Mouse (Mus musculus): ENCODE measurements around the gene Rgp1. TPM values are rescaled to one million over a fixed set of nuclear protein-coding genes. Genes with fewer than 3 reads are reported as not detected.
"Not testable (repeated sequence)": the region's sequence is repeated elsewhere in the genome, so short reads cannot be mapped to it uniquely, and the experiment has no call there.

Rgp1 gene
- polyA plus RNA-seq, 1 experiment from 2014 or later, result 25.2 TPM

- no peak for ATAC-seq (ENCODE audit: low FRiP score)
- H3K4me3 ChIP-seq (ENCODE audit: low read depth, low read length), result no peak within 1 kb of the TSS
- DNase-seq (ENCODE audit: low spot score, missing footprints), result no peak
- H3K9me3 ChIP-seq (ENCODE audit: control insufficient read depth, low read length), result no peaks in the 10 kb centered on the region
- H3K4me2 ChIP-seq, result no peak within 1 kb of the TSS
- H3K9ac ChIP-seq (ENCODE audit: low read length), result no peak within 1 kb of the TSS
- WGBS, result 66% methylated on average over 12 of the region's 12 CpGs
- peaks cover 2% of the 10 kb centered on the region for H3K4me1 ChIP-seq (ENCODE audit: control insufficient read depth, insufficient read depth, low read length)
- peaks cover 7% of the 10 kb centered on the region for H3K36me3 ChIP-seq (ENCODE audit: control insufficient read depth, insufficient read depth, low read length)
- no peaks in the 10 kb centered on the region for H3K27me3 ChIP-seq (ENCODE audit: control insufficient read depth, insufficient read depth, low read length)
- no peak within 1 kb of the TSS for H3K27ac ChIP-seq (ENCODE audit: low read depth, low read length)
Measured at GRCm38 (mm10) chr4:43584444-43585416, 6.2 kb downstream of the Rgp1 start, which contains the start of gene Msmp. Gene Msmp, minus strand, starts transcription at chr4:43584494.

- Histone ChIP-seq H3K9me3 (ENCODE audit: control insufficient read depth, low read length) (no peaks in the 10 kb centered on the region), H3K4me1 (ENCODE audit: control insufficient read depth, insufficient read depth, low read length) (no peaks in the 10 kb centered on the region), H3K4me3 (ENCODE audit: low read depth, low read length) (no peak overlapping the region), H3K9ac (ENCODE audit: low read length) (no peak overlapping the region), H3K27me3 (ENCODE audit: control insufficient read depth, insufficient read depth, low read length) (no peaks in the 10 kb centered on the region), H3K27ac (ENCODE audit: low read depth, low read length) (no peak overlapping the region), H3K36me3 (ENCODE audit: control insufficient read depth, insufficient read depth, low read length) (peaks cover 7% of the 10 kb centered on the region), H3K4me2 (no peak overlapping the region)
- 66% methylated on average over 10 of the region's 10 CpGs for WGBS
- ATAC-seq (ENCODE audit: low FRiP score), result no peak
- peak; percentile 6 for DNase-seq (ENCODE audit: low spot score, missing footprints)
Measured at GRCm38 (mm10) chr4:43585682-43586081, 7.2 kb downstream of the Rgp1 start.

DNA sequence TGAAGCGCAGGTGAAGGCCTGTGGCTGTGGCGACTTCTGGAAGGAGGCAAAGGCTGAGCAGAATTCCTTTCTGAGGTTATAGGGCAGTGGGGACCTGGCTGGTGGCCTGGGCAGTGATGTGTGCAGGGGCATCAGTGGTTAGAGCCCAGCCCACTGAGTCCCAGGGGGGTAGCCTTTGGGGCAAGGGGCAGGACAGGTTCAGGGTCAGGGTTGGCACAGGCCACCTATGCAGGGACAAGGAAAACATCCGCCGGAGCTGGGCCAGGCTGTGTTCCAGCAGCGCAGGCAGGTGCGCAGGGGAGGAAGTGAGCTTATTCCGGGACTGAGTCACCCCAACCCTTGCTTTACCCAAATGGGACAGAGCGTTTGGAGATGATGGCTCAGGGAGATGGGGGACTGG, 7.9 kb downstream of the Rgp1 start:
- Histone ChIP-seq H3K27ac (ENCODE audit: low read depth, low read length) (no peak overlapping the region), H3K4me2 (no peak overlapping the region), H3K36me3 (ENCODE audit: control insufficient read depth, insufficient read depth, low read length) (peaks cover 7% of the 10 kb centered on the region), H3K4me3 (ENCODE audit: low read depth, low read length) (no peak overlapping the region), H3K9me3 (ENCODE audit: control insufficient read depth, low read length) (no peaks in the 10 kb centered on the region), H3K4me1 (ENCODE audit: control insufficient read depth, insufficient read depth, low read length) (no peaks in the 10 kb centered on the region), H3K27me3 (ENCODE audit: control insufficient read depth, insufficient read depth, low read length) (no peaks in the 10 kb centered on the region), H3K9ac (ENCODE audit: low read length) (no peak overlapping the region)
- DNase-seq (ENCODE audit: low spot score, missing footprints), result no peak
- no peak for ATAC-seq (ENCODE audit: low FRiP score)
- 69% methylated on average over 8 of the region's 8 CpGs for WGBS

- H3K4me3 ChIP-seq (ENCODE audit: low read depth, low read length), result no peak overlapping the region
- H3K4me2 ChIP-seq, result no peak overlapping the region
- no peak overlapping the region for H3K9ac ChIP-seq (ENCODE audit: low read length)
- peak; percentile 65 for DNase-seq (ENCODE audit: low spot score, missing footprints)
- WGBS, result 70% methylated on average over 7 of the region's 7 CpGs
- ATAC-seq (ENCODE audit: low FRiP score), result no peak
- H3K27ac ChIP-seq (ENCODE audit: low read depth, low read length), result no peak overlapping the region
- peaks cover 7% of the 10 kb centered on the region for H3K36me3 ChIP-seq (ENCODE audit: control insufficient read depth, insufficient read depth, low read length)
- no peaks in the 10 kb centered on the region for H3K27me3 ChIP-seq (ENCODE audit: control insufficient read depth, insufficient read depth, low read length)
- no peaks in the 10 kb centered on the region for H3K4me1 ChIP-seq (ENCODE audit: control insufficient read depth, insufficient read depth, low read length)
- no peaks in the 10 kb centered on the region for H3K9me3 ChIP-seq (ENCODE audit: control insufficient read depth, low read length)
Measured at GRCm38 (mm10) chr4:43587681-43588080, 9.2 kb downstream of the Rgp1 start.

DNA sequence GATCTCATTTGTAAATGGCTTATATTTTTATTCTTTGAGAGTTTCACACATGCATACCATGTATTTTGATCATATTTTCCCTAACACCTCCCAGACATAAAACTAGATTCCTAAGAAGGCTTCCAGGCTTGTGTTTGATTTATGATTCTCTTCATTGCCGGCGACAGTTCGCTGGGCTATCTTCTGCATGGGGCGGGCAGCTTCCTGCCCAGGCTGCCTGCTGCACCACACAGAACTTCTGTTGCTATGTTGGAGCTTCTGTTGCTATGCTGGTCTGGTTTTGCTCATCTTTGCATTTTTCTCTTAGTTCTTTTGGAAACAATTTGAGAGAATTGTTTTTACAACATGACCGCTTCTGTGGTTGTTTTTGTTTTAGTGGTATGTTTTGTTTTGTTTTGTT, 13.0 kb downstream of the Rgp1 start:
- Histone ChIP-seq H3K27ac (ENCODE audit: low read depth, low read length) (no peak overlapping the region), H3K4me2 (no peak overlapping the region), H3K9me3 (ENCODE audit: control insufficient read depth, low read length) (no peaks in the 10 kb centered on the region), H3K36me3 (ENCODE audit: control insufficient read depth, insufficient read depth, low read length) (no peaks in the 10 kb centered on the region), H3K4me3 (ENCODE audit: low read depth, low read length) (no peak overlapping the region), H3K27me3 (ENCODE audit: control insufficient read depth, insufficient read depth, low read length) (no peaks in the 10 kb centered on the region), H3K4me1 (ENCODE audit: control insufficient read depth, insufficient read depth, low read length) (no peaks in the 10 kb centered on the region), H3K9ac (ENCODE audit: low read length) (no peak overlapping the region)
- ATAC-seq (ENCODE audit: low FRiP score) (no peak), DNase-seq (ENCODE audit: low spot score, missing footprints) (no peak)
- WGBS, result 84% methylated on average over 5 of the region's 5 CpGs

- no peak overlapping the region for H3K4me3 ChIP-seq (ENCODE audit: low read depth, low read length)
- WGBS, result 82% methylated on average over 3 of the region's 3 CpGs
- no peaks in the 10 kb centered on the region for H3K9me3 ChIP-seq (ENCODE audit: control insufficient read depth, low read length)
- ATAC-seq (ENCODE audit: low FRiP score), result no peak
- no peak overlapping the region for H3K4me2 ChIP-seq
- no peak overlapping the region for H3K27ac ChIP-seq (ENCODE audit: low read depth, low read length)
- no peaks in the 10 kb centered on the region for H3K4me1 ChIP-seq (ENCODE audit: control insufficient read depth, insufficient read depth, low read length)
- H3K9ac ChIP-seq (ENCODE audit: low read length), result no peak overlapping the region
- H3K36me3 ChIP-seq (ENCODE audit: control insufficient read depth, insufficient read depth, low read length), result no peaks in the 10 kb centered on the region
- no peaks in the 10 kb centered on the region for H3K27me3 ChIP-seq (ENCODE audit: control insufficient read depth, insufficient read depth, low read length)
- peak; percentile 69 for DNase-seq (ENCODE audit: low spot score, missing footprints)
Measured at GRCm38 (mm10) chr4:43591961-43592360, 13.4 kb downstream of the Rgp1 start.

DNA sequence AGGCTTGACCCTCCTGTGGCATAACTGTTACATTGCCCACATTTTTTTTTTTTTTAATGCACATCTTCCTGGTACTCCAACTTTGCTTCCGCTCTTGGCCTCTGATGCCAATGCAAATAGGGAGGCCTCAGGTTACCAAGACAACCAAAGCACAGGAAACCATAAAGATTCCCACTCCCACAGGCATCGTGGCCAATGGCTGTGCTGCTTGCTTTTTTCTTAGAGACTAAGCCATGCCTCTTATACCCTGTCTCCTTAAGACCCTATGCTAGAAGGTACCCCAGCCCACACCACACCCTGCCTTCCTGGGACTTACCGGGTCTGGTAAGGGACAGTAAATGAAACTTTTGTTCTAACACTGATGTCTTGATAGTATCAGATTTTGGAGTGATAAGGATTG, 14.9 kb downstream of the Rgp1 start:
- Histone ChIP-seq H3K9ac (ENCODE audit: low read length) (no peak overlapping the region), H3K4me3 (ENCODE audit: low read depth, low read length) (no peak overlapping the region), H3K27me3 (ENCODE audit: control insufficient read depth, insufficient read depth, low read length) (no peaks in the 10 kb centered on the region), H3K9me3 (ENCODE audit: control insufficient read depth, low read length) (no peaks in the 10 kb centered on the region), H3K4me1 (ENCODE audit: control insufficient read depth, insufficient read depth, low read length) (no peaks in the 10 kb centered on the region), H3K4me2 (no peak overlapping the region), H3K27ac (ENCODE audit: low read depth, low read length) (no peak overlapping the region), H3K36me3 (ENCODE audit: control insufficient read depth, insufficient read depth, low read length) (no peaks in the 10 kb centered on the region)
- ATAC-seq (ENCODE audit: low FRiP score) (no peak), DNase-seq (ENCODE audit: low spot score, missing footprints) (peak; percentile 49)
- 72% methylated on average over 3 of the region's 3 CpGs for WGBS

GRCm38 (mm10) chr4:43596597-43596996, 18.1 kb downstream of the Rgp1 start:
- not testable (repeated sequence) for H3K4me1 ChIP-seq (ENCODE audit: control insufficient read depth, insufficient read depth, low read length); ATAC-seq (ENCODE audit: low FRiP score); H3K27me3 ChIP-seq (ENCODE audit: control insufficient read depth, insufficient read depth, low read length); H3K36me3 ChIP-seq (ENCODE audit: control insufficient read depth, insufficient read depth, low read length); H3K9ac ChIP-seq (ENCODE audit: low read length); H3K4me2 ChIP-seq; H3K27ac ChIP-seq (ENCODE audit: low read depth, low read length); H3K9me3 ChIP-seq (ENCODE audit: control insufficient read depth, low read length); DNase-seq (ENCODE audit: low spot score, missing footprints); H3K4me3 ChIP-seq (ENCODE audit: low read depth, low read length)
- WGBS, result 83% methylated on average over 2 of the region's 2 CpGs

GRCm38 (mm10) chr4:43598200-43598599, 19.7 kb downstream of the Rgp1 start:
- WGBS, result 84% methylated on average over 4 of the region's 4 CpGs
- Histone ChIP-seq H3K4me1 (ENCODE audit: control insufficient read depth, insufficient read depth, low read length) (no peaks in the 10 kb centered on the region), H3K9ac (ENCODE audit: low read length) (no peak overlapping the region), H3K27ac (ENCODE audit: low read depth, low read length) (no peak overlapping the region), H3K9me3 (ENCODE audit: control insufficient read depth, low read length) (no peaks in the 10 kb centered on the region), H3K4me2 (no peak overlapping the region), H3K27me3 (ENCODE audit: control insufficient read depth, insufficient read depth, low read length) (no peaks in the 10 kb centered on the region), H3K36me3 (ENCODE audit: control insufficient read depth, insufficient read depth, low read length) (no peaks in the 10 kb centered on the region), H3K4me3 (ENCODE audit: low read depth, low read length) (no peak overlapping the region)
- DNase-seq (ENCODE audit: low spot score, missing footprints) (peak; percentile 31), ATAC-seq (ENCODE audit: low FRiP score) (no peak)
